Mouse (Mus musculus) Patski (cell line): ENCODE data around the gene Dsn1. TPM values are rescaled to one million over a fixed set of nuclear protein-coding genes. Genes with fewer than 3 reads are reported as not detected.
A peak's percentile ranks its signal among the peaks of the same experiment; 100 is the strongest.

Experiments used
- ATAC-seq: fragments of 100-300 bp; one replicate; pipeline ENCODE4 v1.8.0; 2021
- CTCF ChIA-PET: fragments of 350-600 bp; sonication (Branson Sonifier 250); formaldehyde crosslinking; loops from one replicate; lab custom pipeline; 2022; ENCODE audit warnings: inconsistent platforms; lab: Charles Lee
- POLR2A ChIA-PET: fragments of 350-600 bp; sonication (Branson Sonifier 250); formaldehyde crosslinking; loops from one replicate; lab custom pipeline; 2022; ENCODE audit warnings: antibody characterized with exemption, inconsistent platforms; lab: Charles Lee
- DNase-seq: peaks from one replicate; pipeline ENCODE4 v3.0.0-alpha.2; 2011; ENCODE audit warnings: low read depth, low spot score
- H3K27me3 ChIP-seq: fragments of 371-371 bp; one replicate; pipeline ENCODE4 v1.5.1; 2021
- CTCF ChIP-seq: fragments of 100-300 bp; IDR thresholded peaks from one replicate; pipeline ENCODE4 v1.5.1; 2021
- in situ Hi-C: fragments of 300-500 bp; cut with MboI; formaldehyde crosslinking; loops from 3 replicates; pipeline ENCODE4 v1.11.1; 2018; ENCODE audit warnings: low pct_unique_long_range_greater_than_20kb, mixed read lengths
- polyA plus RNA-seq: library from polyadenylated mRNA; unstranded; gene quantifications from one replicate; pipeline ENCODE4 v1.2.3, GENCODE M21; 2021

Gene Dsn1
- polyA plus RNA-seq, 1 experiment from 2014 or later = 27.2 TPM

DNA sequence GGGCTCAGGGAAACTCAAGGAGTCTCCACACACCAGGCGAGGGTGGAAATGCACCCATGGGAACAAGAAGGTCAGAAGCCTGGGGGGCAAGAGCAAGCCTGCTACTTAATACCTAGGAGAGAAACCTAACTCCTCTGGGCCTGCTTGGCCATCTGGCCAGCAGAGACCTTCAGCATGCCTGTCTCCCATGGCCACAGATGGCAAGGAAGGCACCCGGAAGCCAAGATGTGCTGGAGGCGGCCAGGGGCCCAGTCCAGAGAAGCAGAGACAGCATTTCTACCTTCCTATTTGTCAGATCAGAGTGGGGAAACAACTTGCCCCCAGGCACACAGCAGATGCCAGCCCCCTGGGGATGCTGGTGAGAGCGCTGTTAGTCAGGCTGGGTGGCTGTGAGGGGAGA, 21.3 kb upstream of the Dsn1 start:
- no peak for DNase-seq
- ChIA-PET CTCF (no interaction called here), POLR2A (no interaction called here)
- no peaks in the 10 kb centered on the region for H3K27me3 ChIP-seq
- in situ Hi-C loops = no loop called here
- ATAC-seq = no peak
- TF ChIP-seq CTCF = no peak

DNA sequence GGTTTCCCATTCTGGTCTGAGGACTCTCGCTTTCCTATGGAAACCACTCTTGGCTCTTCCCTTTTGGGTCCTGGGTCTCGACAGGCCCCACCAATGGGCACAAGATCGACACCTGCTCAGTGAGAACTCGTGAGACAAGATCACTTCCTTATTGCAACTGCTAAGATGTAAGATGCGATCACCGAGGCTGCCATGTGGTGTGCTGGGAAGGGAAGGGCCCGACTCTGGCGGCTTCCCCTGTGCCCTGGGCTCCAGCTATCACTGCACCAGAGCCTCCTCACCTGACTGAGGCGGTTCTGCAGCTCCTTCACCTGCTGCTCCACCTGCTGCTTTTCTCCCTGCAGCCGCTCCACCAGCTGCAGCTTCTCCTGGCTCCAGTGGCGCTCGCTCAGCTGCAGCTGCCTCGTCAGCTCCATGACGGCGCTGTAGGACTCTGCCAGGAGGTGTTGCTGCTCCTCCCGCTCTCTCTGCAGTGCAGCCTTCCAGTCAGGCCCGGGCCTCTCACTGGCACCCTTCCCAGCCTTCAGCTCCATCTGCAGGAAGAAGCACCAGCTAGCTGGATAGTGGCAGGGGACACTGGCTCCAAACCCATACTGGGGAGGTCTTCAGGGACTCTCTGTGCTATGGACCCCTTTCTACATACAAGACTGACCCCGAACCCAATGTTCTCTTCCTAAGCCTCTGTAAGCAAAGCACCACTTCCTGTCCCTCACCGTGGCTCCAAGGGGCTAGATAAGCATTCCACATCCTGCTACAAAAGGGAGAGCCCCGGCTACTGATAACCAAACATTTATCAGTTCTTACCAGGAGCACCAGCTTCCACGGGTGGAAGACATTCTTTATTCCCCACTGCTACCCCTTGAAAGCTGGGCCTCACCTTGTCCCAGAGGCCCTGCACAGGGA, 20.4 kb upstream of the Dsn1 start:
- no peaks in the 10 kb centered on the region for H3K27me3 ChIP-seq
- POLR2A ChIA-PET = no interaction called here
- no peak for ATAC-seq
- CTCF ChIA-PET = no interaction called here
- no peak for TF ChIP-seq CTCF
- DNase-seq = no peak
- in situ Hi-C loops = no loop called here

DNA sequence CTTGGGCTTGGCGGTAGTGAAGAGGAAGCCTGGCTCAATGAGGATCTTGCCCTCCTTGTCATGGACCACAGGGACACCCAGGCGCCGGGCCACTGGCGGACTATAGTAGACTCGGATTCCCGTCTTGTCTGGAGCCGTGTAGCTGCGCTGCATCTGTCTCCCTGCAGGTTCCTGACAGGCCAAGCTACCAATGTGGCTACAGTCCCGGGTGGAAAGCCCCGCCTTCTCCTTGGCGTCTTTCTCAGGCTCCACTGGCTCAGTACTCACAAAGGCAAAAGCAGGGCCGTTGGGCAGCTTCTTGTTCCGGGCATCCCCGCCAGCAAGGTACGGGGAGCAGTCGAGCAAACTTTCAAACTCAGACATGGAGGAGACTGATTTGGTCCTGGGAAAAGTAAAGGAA, 14.2 kb upstream of the Dsn1 start:
- no peak for ATAC-seq

DNA sequence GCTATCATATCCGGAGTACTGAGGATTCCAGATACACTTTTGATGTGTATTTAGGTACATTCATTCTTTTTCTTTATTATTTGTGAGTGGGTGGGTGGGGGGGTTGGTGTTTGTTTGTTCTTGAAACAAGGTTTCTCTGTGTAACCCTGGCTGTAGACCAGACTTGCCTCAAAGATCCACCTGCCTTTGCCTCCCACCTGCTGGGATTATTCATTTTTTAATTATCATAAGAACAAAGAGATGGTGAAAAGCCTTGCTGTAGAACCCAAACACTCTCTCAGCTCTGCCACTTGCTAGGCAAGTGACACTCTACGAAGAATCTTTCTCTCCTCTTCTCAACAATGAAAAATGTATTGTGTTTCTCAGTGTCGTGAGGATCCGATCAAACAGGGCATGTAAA, 12.3 kb upstream of the Dsn1 start:
- no peaks in the 10 kb centered on the region for H3K27me3 ChIP-seq
- TF ChIP-seq CTCF = no peak
- no peak for ATAC-seq
- ChIA-PET POLR2A (no interaction called here), CTCF (interaction anchor here (1.2 kb wide), 1 partner anchor 9 kb away, joined by 3 read pairs; no protein-coding TSS in a partner anchor)
- no peak for DNase-seq
- in situ Hi-C loops = no loop called here

More for the DNA sequence above, 14.2 kb upstream of the Dsn1 start:
- ChIA-PET POLR2A (no interaction called here), CTCF (no interaction called here)
- in situ Hi-C loops = no loop called here
- no peak for DNase-seq
- no peaks in the 10 kb centered on the region for H3K27me3 ChIP-seq
- TF ChIP-seq CTCF = no peak

DNA sequence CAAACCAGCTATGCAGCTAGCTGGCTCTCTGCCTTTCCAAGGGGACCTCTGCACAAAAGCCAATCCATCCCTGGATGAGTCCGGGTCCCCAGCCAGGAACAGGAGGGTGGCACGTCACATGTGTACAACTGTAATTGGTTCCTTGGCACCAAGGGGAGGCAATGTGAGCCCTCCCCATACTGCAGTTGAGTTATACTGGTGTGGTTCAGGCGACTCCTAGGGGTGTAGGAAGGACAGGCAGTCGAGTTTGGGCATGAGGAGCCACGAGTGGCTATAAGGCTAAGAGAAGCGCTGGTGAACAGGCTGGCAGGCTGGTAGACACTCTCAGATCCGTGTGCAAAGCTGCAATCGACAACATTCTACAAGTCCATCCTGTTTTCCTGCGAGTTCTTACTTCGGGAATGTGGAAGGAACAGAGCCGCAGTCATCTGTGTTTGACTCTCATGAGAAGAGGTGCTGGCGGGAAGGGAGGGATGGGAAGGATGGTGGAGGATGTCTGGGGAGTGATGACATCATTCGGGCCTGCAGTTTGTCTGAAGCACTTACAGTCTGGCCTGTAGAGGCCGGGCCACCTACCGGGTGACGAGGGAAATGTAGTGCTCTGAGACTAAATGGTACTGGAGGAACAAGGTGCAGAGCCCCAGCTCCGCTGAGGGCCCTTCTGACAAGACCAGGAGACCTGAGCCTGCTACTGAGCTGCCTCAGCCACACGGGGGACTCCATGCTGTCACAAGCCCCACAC, 9.7 kb upstream of the Dsn1 start:
- no peak for TF ChIP-seq CTCF
- no peak for ATAC-seq
- in situ Hi-C loops = no loop called here
- ChIA-PET POLR2A (no interaction called here), CTCF (interaction anchor here (1.3 kb wide), 1 partner anchor 29 kb away, joined by 3 read pairs; no protein-coding TSS in a partner anchor)
- no peak for DNase-seq
- no peaks in the 10 kb centered on the region for H3K27me3 ChIP-seq

DNA sequence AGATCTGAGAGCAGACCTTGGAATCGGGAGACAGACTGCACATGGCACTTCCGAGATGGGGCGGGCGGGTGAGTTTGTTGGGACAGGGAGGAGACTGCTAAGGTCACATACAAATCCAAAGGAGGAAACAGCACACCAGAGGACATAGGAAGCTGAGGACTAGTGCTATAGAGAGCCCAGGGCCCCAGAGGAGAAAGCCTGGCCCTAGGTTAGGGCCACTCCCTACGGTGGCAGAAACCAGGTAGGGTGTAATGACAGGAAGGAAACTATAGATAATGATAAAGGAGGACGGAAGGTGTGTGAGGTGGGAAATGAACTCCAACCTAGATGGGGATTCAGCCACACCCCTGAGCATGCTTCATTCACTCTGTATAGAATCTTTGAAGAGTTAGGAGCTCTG, 5.4 kb upstream of the Dsn1 start:
- POLR2A ChIA-PET = no interaction called here
- no peaks in the 10 kb centered on the region for H3K27me3 ChIP-seq
- in situ Hi-C loops = no loop called here
- DNase-seq = no peak
- ATAC-seq = no peak
- TF ChIP-seq CTCF = no peak
- CTCF ChIA-PET = no interaction called here

DNA sequence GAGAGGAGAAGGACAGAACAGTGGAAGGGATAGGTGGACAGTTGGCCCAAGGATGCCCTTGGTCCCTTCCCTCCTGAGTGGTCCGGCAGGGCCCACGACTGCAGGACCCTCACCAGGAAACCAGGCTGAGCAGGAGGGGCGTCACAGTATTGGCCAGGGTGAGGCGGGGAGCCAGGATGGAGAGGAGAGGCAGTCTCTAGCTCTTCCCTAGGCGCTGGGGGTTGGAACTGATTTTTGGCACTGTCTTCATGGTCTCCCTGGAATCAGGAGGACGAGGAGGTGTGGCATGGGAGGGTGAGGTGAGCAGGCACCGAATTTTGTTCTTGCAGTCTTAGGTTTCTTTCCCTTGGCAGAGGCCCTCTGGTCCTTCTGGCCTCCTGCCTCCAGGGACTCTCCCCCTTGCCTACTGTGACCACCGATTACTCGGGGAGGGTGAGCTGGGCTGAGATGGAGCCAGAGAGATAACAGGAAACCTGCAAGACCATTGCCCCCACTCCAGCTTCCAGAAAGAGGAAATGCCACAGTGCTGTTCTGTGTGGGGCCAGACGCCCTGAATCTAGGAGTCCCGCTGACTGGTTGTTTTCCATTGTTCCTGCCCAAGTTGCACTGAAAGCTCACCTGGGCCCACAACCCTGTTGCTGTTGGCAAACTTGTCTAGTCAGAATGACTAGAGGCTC, 3.8 kb upstream of the Dsn1 start:
- H3K27me3 ChIP-seq = no peaks in the 10 kb centered on the region
- ATAC-seq (no peak), DNase-seq (no peak)
- no peak for TF ChIP-seq CTCF
- ChIA-PET CTCF (interaction anchor here (1.1 to 1.6 kb wide), 2 partner anchors 8 to 22 kb away, joined by 3 read pairs; no protein-coding TSS in a partner anchor), POLR2A (interaction anchor here (1.0 kb wide), 1 partner anchor 41 kb away, joined by 3 read pairs; no protein-coding TSS in a partner anchor)
- in situ Hi-C loops = no loop called here

DNA sequence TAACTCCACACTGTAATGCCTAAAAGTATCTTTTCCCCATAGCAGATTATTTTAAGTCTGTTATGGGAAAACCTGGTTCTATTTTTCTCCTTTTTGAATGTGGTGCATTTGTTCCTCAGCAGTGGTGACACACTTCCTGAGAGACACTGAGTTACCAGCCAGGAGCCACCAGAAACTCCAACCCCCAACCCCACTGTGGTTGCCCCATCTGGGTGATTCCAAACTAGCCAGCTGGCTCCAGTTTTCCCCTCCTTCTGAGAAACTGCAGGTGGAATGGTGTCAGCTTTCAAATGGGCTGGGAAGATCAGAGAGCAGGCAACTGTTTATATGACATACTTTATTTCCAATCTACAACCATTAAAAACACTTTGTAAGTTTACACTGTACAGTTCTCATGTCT, 3.2 kb upstream of the Dsn1 start:
- POLR2A ChIA-PET = interaction anchor here (0.7 kb wide), 1 partner anchor 46 kb away, joined by 3 read pairs; no protein-coding TSS in a partner anchor
- peak; percentile 39 for DNase-seq
- in situ Hi-C loops = no loop called here
- CTCF ChIA-PET = interaction anchor here (1.6 kb wide), 1 partner anchor 8 kb away, joined by 3 read pairs; no protein-coding TSS in a partner anchor
- ATAC-seq = no peak
- no peaks in the 10 kb centered on the region for H3K27me3 ChIP-seq
- no peak for TF ChIP-seq CTCF

DNA sequence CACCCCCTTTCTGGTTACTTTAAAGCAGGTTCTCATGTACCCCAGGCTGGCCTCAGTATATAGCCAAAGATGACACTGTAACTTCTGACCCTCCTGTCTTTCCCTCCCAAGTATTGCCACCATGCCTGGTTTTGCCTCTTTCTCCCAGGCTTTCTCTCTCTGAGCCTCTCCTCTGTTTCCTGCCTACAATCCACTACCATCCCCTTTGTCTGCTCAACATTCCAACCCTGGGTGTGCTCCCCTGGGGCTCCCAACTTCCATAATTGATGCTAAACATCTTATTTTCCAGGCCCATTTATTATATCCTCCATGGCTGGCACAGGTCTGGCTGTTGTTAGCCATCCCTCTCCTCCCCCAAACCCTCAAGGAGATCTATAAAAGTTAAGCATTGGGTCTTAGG, 1.6 kb upstream of the Dsn1 start:
- POLR2A ChIA-PET = interaction anchor here (0.8 kb wide), 1 partner anchor 47 kb away, joined by 4 read pairs; no protein-coding TSS in a partner anchor
- CTCF ChIA-PET = no interaction called here

DNA sequence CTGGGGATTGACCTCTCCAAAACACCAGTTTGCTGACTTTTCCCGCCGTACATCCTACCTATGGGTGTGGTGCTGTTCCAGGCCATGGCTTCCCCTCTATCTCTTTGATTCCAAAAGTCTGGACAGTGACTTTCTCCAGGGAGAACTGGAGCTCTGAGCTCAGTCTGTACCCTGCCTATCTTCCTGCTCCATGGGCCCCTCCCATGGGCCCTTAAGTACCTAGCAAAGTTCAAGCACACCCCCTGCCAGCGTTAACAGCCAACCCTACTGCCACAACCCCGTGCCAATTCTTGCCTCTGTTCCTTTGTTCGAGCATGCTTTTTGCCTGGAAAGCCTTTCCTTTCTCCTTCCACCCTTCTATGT, 261 bp upstream of the Dsn1 start:
- in situ Hi-C loops = no loop called here
- TF ChIP-seq CTCF = no peak
- DNase-seq (no peak), ATAC-seq (no peak)
- CTCF ChIA-PET = no interaction called here
- no peaks in the 10 kb centered on the region for H3K27me3 ChIP-seq
- POLR2A ChIA-PET = no interaction called here

More for the DNA sequence above, 1.6 kb upstream of the Dsn1 start:
- in situ Hi-C loops = no loop called here
- ATAC-seq = no peak
- TF ChIP-seq CTCF = no peak
- DNase-seq = no peak
- no peaks in the 10 kb centered on the region for H3K27me3 ChIP-seq
